Mouse (Mus musculus): ENCODE data around the gene Lca5l.

Lca5l gene

DNA sequence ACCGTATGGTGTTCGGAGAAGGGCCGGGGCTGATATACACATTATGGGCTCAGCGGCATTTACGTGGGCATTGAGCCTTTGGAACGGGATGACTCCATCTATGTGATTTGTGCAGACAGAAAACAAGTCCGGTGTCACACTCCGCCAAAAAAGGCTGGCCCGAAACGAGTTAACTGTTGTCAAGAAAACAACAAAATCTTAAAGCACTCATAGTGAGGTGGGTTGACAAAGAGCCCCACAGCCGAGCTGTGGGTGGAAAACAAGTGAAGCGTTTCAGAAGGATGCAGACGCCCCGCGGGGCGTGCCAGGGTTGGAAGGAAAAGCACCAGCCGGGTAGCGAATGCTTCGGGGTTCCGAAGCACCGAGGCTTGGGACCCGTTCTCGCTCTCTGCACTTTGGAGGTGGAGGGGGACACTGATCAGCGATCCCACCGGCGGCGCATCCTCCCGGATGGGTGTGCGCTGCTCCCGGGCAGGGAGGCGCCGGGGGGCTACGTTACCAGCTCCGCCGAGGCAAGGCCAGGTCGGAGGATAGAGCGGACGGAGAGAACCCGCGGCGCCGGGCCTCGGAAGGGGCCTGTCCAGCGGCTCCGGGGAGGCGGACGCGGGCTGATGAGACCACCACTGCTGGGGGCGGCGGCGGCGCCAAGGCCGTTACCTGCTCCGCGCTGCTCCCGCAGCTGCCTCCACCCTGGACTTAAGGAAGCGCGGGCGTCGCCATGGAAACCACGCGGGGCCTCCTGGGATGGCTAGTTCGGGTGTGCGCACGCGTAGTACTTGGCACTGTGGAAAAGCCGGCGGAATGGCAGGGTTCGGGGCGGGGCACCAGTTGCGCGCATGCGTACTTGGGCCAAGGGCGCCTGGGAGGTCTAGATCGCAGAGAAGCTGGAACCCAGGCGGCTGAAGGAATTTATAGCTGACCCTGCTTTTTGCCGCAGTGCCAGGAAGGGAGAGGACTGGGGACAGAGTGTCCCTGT, at the start of gene Lca5l:
Gene Lca5l, minus strand, starts transcription at position 741 of the 976 bp plus-strand sequence.
- peak; percentile 100 for DNase-seq

DNA sequence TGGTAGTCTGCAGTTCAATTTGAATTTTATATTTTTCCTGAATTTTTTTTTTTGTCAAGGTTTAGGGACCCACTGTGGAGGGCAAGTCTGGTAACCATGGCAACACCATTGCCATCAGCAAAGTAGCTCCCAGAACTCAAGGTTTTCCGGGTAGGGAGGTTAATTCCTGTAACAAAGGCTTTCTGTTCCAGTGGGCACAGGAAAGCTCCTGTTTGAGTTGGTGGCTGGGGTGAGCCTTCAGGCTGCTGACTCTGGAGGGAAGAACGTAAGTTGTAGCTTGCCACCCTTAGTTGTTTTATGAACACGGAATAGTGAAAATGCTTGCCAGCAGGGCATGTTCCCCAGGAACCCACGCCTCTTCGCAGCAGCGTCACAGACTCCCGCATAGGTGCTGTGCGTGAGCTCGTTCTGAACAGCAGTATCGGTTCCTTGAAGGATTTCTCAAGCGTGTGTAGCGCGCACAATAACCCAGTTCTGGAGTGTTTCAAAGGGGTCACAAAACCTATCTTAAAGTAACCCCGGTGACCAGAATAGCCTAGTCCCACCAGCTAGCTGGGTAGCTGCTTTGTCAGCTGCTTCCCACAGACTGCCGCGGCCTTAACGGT, 43.4 kb upstream of the Lca5l start, which contains the start of gene B3galt5:
Gene B3galt5, plus strand, starts transcription at position 436 of the 605 bp plus-strand sequence.
- no peak for DNase-seq

- no peak for DNase-seq
Observed at GRCm38 (mm10) chr16:96233996-96234395, 41.9 kb upstream of the Lca5l start.

DNA sequence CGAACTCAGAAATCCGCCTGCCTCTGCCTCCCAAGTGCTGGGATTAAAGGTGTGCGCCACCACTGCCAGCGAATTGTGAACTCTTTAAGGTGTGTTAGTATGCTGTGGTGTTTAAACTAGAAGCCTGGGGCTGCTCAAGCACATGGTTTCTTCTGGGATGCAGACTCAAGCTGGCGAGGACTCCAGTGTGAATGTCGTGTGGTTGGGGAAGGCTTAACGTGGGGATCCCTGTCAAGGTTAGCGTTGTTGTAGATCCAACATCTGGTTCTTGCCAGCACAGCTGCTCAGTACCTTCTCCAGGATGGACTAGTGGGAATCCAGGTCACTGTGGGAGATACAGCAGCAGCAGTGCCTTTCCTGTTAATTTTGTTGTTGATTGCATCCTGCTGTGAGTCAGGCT, 39.9 kb upstream of the Lca5l start:
- no peak for DNase-seq

- no peak for DNase-seq
Observed at GRCm38 (mm10) chr16:96231251-96231650, 39.2 kb upstream of the Lca5l start.

DNA sequence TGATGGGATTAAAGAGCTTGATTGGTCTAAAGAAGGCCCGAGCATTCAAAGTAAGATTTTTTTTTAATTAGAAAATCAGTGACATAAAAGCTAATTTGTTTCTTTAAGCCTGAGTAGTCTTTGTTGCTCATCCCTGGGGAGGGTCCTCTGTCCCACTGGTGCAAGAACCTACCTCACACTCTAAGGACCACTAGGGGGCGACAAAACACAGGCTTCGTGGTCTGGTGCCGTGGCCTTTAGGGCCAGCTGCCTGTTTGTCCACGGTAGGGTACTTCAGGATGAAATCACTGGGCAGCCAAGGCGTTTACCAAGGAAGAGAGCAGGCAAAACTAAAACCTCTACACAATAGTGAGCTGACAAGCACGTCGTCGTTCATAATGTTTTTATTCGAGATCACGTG, 38.3 kb upstream of the Lca5l start:
- DNase-seq: peak; percentile 83

- DNase-seq: no peak
Observed at GRCm38 (mm10) chr16:96229044-96229555, 37.0 kb upstream of the Lca5l start.

- DNase-seq: no peak
Observed at GRCm38 (mm10) chr16:96228438-96228837, 36.4 kb upstream of the Lca5l start.

GRCm38 (mm10) chr16:96222452-96222851, 30.4 kb upstream of the Lca5l start:
- no peak for DNase-seq

DNA sequence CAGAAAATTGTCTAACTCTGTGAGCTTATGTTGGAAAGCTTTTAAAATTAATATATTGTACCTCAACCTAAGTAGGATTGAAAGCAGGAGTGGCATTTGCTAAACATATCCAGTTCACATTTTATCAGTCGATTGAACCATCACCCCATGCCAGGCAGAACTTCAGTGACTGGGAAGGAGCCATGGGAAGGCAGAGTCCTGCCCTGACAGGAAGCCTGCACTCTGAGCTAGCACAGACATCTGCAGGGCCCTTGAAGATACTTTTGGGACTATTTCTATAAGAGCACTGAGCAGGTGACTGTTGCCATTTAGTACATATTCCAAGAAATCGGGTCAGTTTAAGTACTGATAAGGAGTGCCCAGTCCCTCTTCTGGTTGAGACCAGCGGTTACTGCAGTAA, 29.9 kb upstream of the Lca5l start:
- DNase-seq: no peak

DNA sequence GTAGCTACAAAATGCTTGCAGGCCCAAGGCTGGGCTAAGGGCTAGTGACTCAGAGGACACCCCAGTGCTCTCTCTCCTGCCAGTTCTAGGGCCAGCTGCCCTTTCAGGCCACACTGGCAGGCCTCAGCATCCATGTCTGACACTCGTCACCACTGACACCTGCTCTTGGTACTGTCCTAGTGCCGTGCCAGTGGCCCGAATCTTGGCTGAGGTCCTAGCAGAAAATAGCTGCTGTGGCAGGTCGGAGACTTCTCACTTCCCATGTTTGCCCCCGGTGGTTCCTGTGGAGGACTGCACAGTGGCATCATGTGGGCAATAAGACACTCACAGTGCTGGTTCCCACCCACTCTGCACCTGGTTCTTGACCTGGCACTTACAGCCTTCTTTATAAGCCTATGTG, 29.4 kb upstream of the Lca5l start:
- DNase-seq: no peak

DNA sequence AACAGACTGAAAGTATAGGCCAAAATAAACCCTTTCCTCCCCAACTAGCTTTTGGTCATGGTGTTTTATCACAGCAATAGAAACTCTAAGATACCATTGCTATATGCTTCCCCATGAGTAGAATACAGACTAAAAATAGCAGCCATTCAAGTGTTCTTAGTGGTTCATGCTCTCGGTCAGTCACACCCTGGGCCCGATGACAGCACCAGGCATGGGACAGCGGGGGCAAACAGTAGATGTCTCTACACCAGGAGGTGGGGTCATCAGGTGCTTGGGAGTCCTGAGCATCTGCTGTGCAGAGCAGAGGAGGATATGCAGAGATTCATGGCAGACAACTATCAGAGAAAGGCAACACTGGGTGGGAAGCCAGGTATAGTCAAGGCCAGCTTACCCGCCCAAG, 21.0 kb upstream of the Lca5l start:
- DNase-seq: no peak

- DNase-seq: no peak
Observed at GRCm38 (mm10) chr16:96210856-96211255, 18.8 kb upstream of the Lca5l start.

GRCm38 (mm10) chr16:96209789-96210188, 17.7 kb upstream of the Lca5l start:
- DNase-seq: no peak

DNA sequence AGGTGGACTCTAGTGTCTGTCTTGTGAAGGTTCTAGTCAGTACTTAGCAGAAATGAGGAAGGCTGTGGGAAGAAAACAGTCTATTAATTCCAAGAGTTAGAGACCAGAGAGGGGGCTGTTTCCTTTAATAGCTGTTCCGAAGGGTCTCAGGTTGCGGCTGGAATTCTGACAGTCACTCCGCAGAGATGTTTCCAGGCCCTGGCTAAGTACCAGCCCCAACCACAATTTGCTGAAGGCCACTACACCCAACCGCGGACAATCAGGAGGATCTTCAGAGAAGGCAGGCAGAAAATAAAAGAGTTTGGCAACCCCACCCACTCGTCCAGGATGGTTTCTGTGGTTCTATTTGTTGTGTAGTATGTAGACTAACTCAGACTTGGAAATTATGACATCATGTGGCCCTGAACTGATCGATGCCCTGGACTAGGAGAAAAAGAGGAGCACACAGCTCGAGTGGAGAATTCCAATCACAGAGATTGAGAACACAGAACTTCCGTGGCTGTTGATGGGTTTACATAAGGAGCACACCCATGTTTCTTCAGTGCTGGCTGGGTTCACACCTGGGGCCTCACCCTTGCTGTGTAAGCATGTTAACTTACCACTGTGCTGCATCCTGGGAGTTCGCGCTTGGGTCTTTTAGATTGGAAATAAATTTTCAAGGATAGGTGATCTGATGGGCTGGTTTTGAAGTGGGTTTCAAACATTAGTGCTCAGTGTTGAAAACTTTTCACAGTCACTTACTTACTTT, 9.6 kb upstream of the Lca5l start:
- DNase-seq: no peak

DNA sequence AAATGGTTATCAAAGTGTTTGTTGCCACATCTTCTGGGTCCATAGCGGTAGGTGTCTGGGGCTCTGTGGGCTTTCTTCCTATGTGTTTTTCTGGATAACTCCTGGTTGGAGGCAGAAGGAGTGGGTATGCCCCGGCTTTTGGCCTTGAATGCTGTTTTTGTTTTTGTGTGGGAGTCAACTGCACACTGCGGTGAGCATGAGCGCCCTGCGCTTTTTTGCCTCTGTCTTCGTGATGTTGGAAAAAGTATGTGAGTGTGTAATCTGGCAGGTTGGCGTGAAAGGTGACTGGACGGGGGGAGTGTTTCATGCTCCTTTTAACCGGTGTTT, 8.6 kb upstream of the Lca5l start:
- DNase-seq: no peak

DNA sequence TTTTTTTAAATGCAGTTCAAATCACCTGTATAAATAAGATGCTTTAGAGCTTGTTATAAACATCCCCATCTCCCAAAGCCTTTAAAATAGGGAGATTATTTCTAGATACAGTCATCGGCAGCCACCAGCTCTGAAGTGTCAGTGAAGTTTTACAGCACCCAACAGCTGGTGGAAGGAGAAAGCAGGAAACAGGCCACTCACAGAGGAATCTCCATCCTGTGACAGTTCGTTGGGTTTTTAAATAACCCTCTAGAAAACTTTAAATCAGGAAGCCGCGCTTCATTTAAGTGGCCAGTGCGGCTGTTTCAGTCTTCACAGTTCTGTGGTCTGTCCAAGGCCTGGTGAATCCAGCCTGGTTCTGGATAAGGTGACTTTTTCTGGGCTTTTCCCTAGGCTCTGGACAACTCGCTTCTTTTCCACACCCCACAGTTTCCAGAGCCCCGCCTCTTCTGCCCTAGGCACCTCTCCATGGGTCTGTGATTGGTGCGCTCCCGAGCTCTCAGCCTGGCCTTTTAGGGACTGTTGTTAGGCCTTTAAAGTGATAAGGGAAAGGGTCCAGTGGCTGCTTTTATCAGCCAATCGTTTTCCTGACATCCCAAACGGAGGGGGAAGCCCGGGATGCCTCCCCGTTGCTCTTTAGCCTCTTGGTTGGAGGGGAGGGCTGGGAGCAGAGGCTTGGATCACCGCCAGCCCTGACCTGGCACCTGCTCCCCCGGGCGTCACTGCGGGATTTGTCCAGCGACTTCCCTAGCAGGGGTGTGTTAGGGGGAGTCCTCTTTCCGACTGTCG, 8.0 kb upstream of the Lca5l start, which contains the start of gene Sh3bgr:
Gene Sh3bgr, plus strand, starts transcription at position 538 of the 789 bp plus-strand sequence.
- peak; percentile 83 for DNase-seq

DNA sequence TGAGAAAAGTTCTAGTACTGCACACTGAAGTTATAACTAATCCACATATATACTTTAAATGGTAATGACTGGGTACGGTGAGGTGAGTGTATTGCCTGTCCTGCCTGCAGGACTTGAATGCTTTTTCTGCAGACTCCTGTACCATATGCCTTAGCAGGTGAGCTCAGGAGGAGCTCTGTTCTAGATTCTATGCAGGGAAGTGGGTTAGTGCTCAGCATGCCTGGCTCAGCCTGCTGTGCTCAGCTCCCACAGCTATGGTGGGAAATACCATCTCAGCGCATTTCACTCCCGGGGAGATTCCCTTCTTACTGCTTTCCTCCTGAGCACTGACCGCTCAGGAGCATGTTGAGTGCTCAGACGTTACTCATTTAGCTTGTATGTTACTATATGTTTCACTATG, 4.5 kb downstream of the Lca5l start:
- DNase-seq: no peak

DNA sequence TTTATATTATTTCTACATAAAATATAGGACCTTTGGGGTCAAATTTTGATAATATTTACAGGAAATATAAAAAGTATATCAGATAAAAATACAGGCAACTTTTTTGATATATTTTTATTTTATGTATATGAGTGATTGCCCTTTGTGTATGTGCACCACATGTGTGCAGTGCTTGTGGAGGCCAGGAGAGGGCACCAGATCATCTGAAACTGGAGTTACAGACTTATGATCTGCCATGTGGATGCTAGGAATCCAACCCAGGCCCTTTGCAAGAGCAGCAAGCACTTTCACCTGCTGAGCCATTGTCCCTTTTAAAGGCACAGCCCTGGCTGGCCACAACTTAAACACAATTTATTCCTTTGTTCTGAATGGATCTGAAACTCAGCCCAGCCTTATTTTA, 12.9 kb downstream of the Lca5l start:
- no peak for DNase-seq

GRCm38 (mm10) chr16:96175399-96175798, 16.7 kb downstream of the Lca5l start:
- DNase-seq: no peak

- DNase-seq: no peak
Observed at GRCm38 (mm10) chr16:96173648-96174047, 18.4 kb downstream of the Lca5l start.

DNA sequence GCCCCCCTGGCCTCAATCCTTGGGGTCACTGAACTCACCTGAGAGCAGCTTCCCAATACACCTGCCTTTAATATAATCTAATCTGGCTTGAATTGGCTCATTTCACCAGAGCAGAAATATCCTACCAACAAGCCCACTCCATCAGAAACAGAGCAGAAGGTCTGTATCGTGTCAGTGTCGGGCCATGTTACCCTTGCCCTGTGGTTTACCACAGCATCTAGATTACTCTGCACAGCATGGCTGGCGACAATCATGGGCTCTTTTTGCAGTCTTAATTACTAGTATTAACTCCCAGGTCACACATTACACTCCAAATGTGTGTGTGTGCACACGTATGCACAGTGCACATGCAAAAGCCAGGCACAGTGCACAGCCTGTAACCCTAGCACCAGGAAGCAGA, 23.2 kb downstream of the Lca5l start:
- no peak for DNase-seq
